In genomic region chr17:25308346-25308745, GRCm38 (mm10) we compare ENCODE assay signal across 39 mouse cellular contexts. TPM values are rescaled to one million over a fixed set of nuclear protein-coding genes. Genes with fewer than 3 reads are reported as not detected.
"Had no signal": no experiment of that assay in that cellular context is flagged by ENCODE, and none has a peak within 500 bp of the region (broad histone marks: within the 10 kb centered on the region; RNA-seq: fewer than 3 reads in every experiment).

Gene Prss28, plus strand, starts transcription at chr17:25308646.

- H3K4me3 ChIP-seq: heart, embryonic 10.5 days; heart, embryonic 12.5 days; heart, embryonic 13.5 days; heart, embryonic 15.5 days; hindbrain, embryonic 10.5 days; hindbrain, embryonic 12.5 days; hindbrain, embryonic 13.5 days; hindbrain, embryonic 15.5 days; intestine, embryonic 15.5 days; kidney, embryonic 15.5 days; left cerebral cortex, adult 2 months had no signal

- H3K27ac ChIP-seq: heart, embryonic 10.5 days; heart, embryonic 13.5 days; heart, embryonic 15.5 days; hindbrain, embryonic 10.5 days; hindbrain, embryonic 12.5 days; hindbrain, embryonic 13.5 days; hindbrain, embryonic 14.5 days; hindbrain, embryonic 15.5 days; hindbrain, postnatal 0 days; intestine, embryonic 15.5 days; kidney, embryonic 15.5 days; kidney, postnatal 0 days; left cerebral cortex, adult 2 months had no signal

- DNase-seq: heart, postnatal 10 days; heart, postnatal 14 days; heart, postnatal 36 days; heart, postnatal 4 days; kidney, adult 11 months; kidney, adult 18-20 months; kidney, adult 2 months; kidney, adult 8-10 months; kidney, adult 9 months; kidney, postnatal 10 days; kidney, postnatal 14 days; kidney, postnatal 25 days; kidney, postnatal 36 days; kidney, postnatal 4 days; layer of hippocampus, adult 9-11 months; layer of hippocampus, postnatal 36 days had no signal

RNA-seq across cellular contexts. Expression of gene Prss28, which starts in this region (rescaled TPM):
- total RNA-seq: heart, postnatal 10 days; heart, postnatal 14 days; heart, postnatal 25 days; heart, postnatal 36 days; heart, postnatal 4 days; hematopoietic stem cell, adult 5-6 weeks; hindbrain, postnatal 0 days; layer of hippocampus, adult 18-20 months; layer of hippocampus, adult 8-10 months; layer of hippocampus, postnatal 10 days; layer of hippocampus, postnatal 14 days; layer of hippocampus, postnatal 25 days; layer of hippocampus, postnatal 36 days; left cerebral cortex, adult 18-20 months; left cerebral cortex, adult 2 months; left cerebral cortex, adult 8-10 months had no signal
